Mouse (Mus musculus): ENCODE data around the gene Scyl1. TPM values are rescaled to one million over a fixed set of nuclear protein-coding genes. Genes with fewer than 3 reads are reported as not detected.
"Not testable (repeated sequence)": the region's sequence is repeated elsewhere in the genome, so short reads cannot be mapped to it uniquely, and the experiment has no call there.

Gene Scyl1
- polyA plus RNA-seq, 1 experiment from 2014 or later: 73.7 TPM

- no peak for ATAC-seq (ENCODE audit: low FRiP score)
- 1% methylated on average over 19 of the region's 19 CpGs for WGBS
- H3K4me1 ChIP-seq: peaks cover 41% of the 10 kb centered on the region
- H3K27ac ChIP-seq: peak overlapping the region; percentile 99
- no peaks in the 10 kb centered on the region for H3K27me3 ChIP-seq
- peak overlapping the region; percentile 98 for H3K4me3 ChIP-seq
- H3K9me3 ChIP-seq (replicated peaks): no peaks in the 10 kb centered on the region
- peaks cover 28% of the 10 kb centered on the region for H3K36me3 ChIP-seq
- peak overlapping the region; percentile 90 for H3K4me2 ChIP-seq (replicated peaks)
- peak overlapping the region; percentile 100 for H3K9ac ChIP-seq
Observed at GRCm38 (mm10) chr19:5800632-5801431, 29.6 kb upstream of the Scyl1 start.

GRCm38 (mm10) chr19:5800350-5800631, 29.1 kb upstream of the Scyl1 start:
- no peak for ATAC-seq (ENCODE audit: low FRiP score)
- H3K4me3 ChIP-seq: peak overlapping the region; percentile 98
- H3K27me3 ChIP-seq: no peaks in the 10 kb centered on the region
- H3K9me3 ChIP-seq (replicated peaks): no peaks in the 10 kb centered on the region
- H3K27ac ChIP-seq: peak overlapping the region; percentile 99
- H3K4me1 ChIP-seq: peaks cover 42% of the 10 kb centered on the region
- peak overlapping the region; percentile 90 for H3K4me2 ChIP-seq (replicated peaks)
- H3K9ac ChIP-seq: peak overlapping the region; percentile 100
- H3K36me3 ChIP-seq: peaks cover 31% of the 10 kb centered on the region
- 0% methylated on average over 2 of the region's 2 CpGs for WGBS

- Histone ChIP-seq H3K4me3 (peak overlapping the region; percentile 98), H3K36me3 (peaks cover 36% of the 10 kb centered on the region), H3K27ac (peak overlapping the region; percentile 99), H3K4me1 (peaks cover 42% of the 10 kb centered on the region), H3K9ac (peak overlapping the region; percentile 100), H3K27me3 (no peaks in the 10 kb centered on the region), H3K4me2 (replicated peaks) (peak overlapping the region; percentile 90), H3K9me3 (replicated peaks) (no peaks in the 10 kb centered on the region)
- WGBS: 0% methylated on average over 10 of the region's 10 CpGs
- no peak for ATAC-seq (ENCODE audit: low FRiP score)
Observed at GRCm38 (mm10) chr19:5799566-5800349, 28.5 kb upstream of the Scyl1 start.

- no peak for ATAC-seq (ENCODE audit: low FRiP score)
- Histone ChIP-seq H3K27me3 (no peaks in the 10 kb centered on the region), H3K9me3 (replicated peaks) (no peaks in the 10 kb centered on the region), H3K9ac (peak overlapping the region; percentile 100), H3K4me1 (peaks cover 37% of the 10 kb centered on the region), H3K4me3 (peak overlapping the region; percentile 98), H3K4me2 (replicated peaks) (peak overlapping the region; percentile 90), H3K27ac (no peak overlapping the region), H3K36me3 (peaks cover 36% of the 10 kb centered on the region)
- 3% methylated on average over 7 of the region's 7 CpGs for WGBS
Observed at GRCm38 (mm10) chr19:5798700-5799479, 27.7 kb upstream of the Scyl1 start.

- peaks cover 34% of the 10 kb centered on the region for H3K4me1 ChIP-seq
- peak overlapping the region; percentile 55 for H3K27ac ChIP-seq
- no peaks in the 10 kb centered on the region for H3K9me3 ChIP-seq (replicated peaks)
- peaks cover 36% of the 10 kb centered on the region for H3K36me3 ChIP-seq
- H3K4me3 ChIP-seq: peak overlapping the region; percentile 98
- peak overlapping the region; percentile 100 for H3K9ac ChIP-seq
- ATAC-seq (ENCODE audit: low FRiP score): no peak
- WGBS: 34% methylated on average over 7 of the region's 7 CpGs
- H3K27me3 ChIP-seq: no peaks in the 10 kb centered on the region
- peak overlapping the region; percentile 90 for H3K4me2 ChIP-seq (replicated peaks)
Observed at GRCm38 (mm10) chr19:5797381-5798111, 26.3 kb upstream of the Scyl1 start.

- Histone ChIP-seq H3K4me2 (replicated peaks) (peak overlapping the region; percentile 90), H3K9me3 (replicated peaks) (no peaks in the 10 kb centered on the region), H3K4me1 (peaks cover 34% of the 10 kb centered on the region), H3K27ac (peak overlapping the region; percentile 3; the same call in 1 of the 2 replicates), H3K4me3 (peak overlapping the region; percentile 98), H3K27me3 (no peaks in the 10 kb centered on the region), H3K9ac (peak overlapping the region; percentile 100), H3K36me3 (peaks cover 36% of the 10 kb centered on the region)
- no peak for ATAC-seq (ENCODE audit: low FRiP score)
- 73% methylated on average over 7 of the region's 7 CpGs for WGBS
Observed at GRCm38 (mm10) chr19:5796573-5797111, 25.4 kb upstream of the Scyl1 start.

GRCm38 (mm10) chr19:5795668-5796572, 24.7 kb upstream of the Scyl1 start:
- no peak for ATAC-seq (ENCODE audit: low FRiP score)
- Histone ChIP-seq H3K27me3 (no peaks in the 10 kb centered on the region), H3K27ac (peak overlapping the region; percentile 3; the same call in 1 of the 2 replicates), H3K36me3 (peaks cover 36% of the 10 kb centered on the region), H3K4me3 (peak overlapping the region; percentile 98), H3K9ac (peak overlapping the region; percentile 100), H3K9me3 (replicated peaks) (no peaks in the 10 kb centered on the region), H3K4me1 (peaks cover 34% of the 10 kb centered on the region), H3K4me2 (replicated peaks) (peak overlapping the region; percentile 90)
- 69% methylated on average over 11 of the region's 11 CpGs for WGBS

- 39% methylated on average over 5 of the region's 5 CpGs for WGBS
- peaks cover 36% of the 10 kb centered on the region for H3K36me3 ChIP-seq
- no peaks in the 10 kb centered on the region for H3K27me3 ChIP-seq
- peak; percentile 43; the same call in 1 of the 2 replicates for ATAC-seq (ENCODE audit: low FRiP score)
- H3K9ac ChIP-seq: no peak overlapping the region; the same call in 1 of the 2 replicates
- H3K4me3 ChIP-seq: peak overlapping the region; percentile 8; the same call in 1 of the 2 replicates
- H3K4me2 ChIP-seq (replicated peaks): peak overlapping the region; percentile 90
- H3K27ac ChIP-seq: 0 out of 2 replicates have a peak overlapping the region, but pooled peaks have one; percentile 9
- H3K9me3 ChIP-seq (replicated peaks): no peaks in the 10 kb centered on the region
- H3K4me1 ChIP-seq: peaks cover 34% of the 10 kb centered on the region
Observed at GRCm38 (mm10) chr19:5794771-5795576, 23.8 kb upstream of the Scyl1 start.

- Histone ChIP-seq H3K9ac (0 out of 2 replicates have a peak overlapping the region, but pooled peaks have one; percentile 8), H3K4me3 (0 out of 2 replicates have a peak overlapping the region, but pooled peaks have one; percentile 0)
Observed at GRCm38 (mm10) chr19:5793917-5794770, 22.9 kb upstream of the Scyl1 start.

More at GRCm38 (mm10) chr19:5793917-5794770, 22.9 kb upstream of the Scyl1 start:
- H3K4me2 ChIP-seq (replicated peaks); H3K27me3 ChIP-seq; H3K9me3 ChIP-seq (replicated peaks): not testable (repeated sequence)
- peak overlapping the region; percentile 71 for H3K27ac ChIP-seq
- peaks cover 36% of the 10 kb centered on the region for H3K36me3 ChIP-seq
- WGBS: 36% methylated on average over 7 of the region's 7 CpGs
- peaks cover 34% of the 10 kb centered on the region for H3K4me1 ChIP-seq
- peak; percentile 49 for ATAC-seq (ENCODE audit: low FRiP score)
